Mouse (Mus musculus): ENCODE measurements around the gene Fam19a1. TPM values are rescaled to one million over a fixed set of nuclear protein-coding genes. Genes with fewer than 3 reads are reported as not detected.

The Fam19a1 gene
- polyA plus RNA-seq, 1 experiment, result not detected

DNA sequence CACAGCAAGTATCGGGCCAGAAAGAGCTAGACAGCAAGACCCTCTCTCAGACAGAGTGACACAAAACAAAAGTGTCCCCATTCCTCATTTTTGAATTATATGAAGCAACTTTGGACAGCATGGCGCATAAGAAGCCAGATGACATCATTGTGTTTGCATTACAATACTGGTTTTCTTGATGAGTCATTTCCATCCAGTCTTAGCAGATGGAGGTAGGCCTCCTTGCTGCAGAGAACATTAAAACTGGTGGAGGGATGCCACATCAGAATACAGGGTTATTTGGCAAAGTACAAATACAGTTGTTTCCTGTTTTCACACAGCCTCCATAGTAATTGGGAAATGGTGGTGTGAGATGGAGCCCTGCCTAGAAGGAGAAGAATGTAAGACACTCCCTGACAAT, 535.8 kb downstream of the Fam19a1 start:
- Histone ChIP-seq H3K4me1 (ENCODE audit: control insufficient read depth) (no peaks in the 10 kb centered on the region), H3K9me3 (ENCODE audit: control insufficient read depth, low read length) (peaks cover 7% of the 10 kb centered on the region), H3K36me3 (ENCODE audit: control insufficient read depth) (no peaks in the 10 kb centered on the region), H3K4me3 (replicated peaks) (no peak overlapping the region), H3K27me3 (ENCODE audit: control insufficient read depth) (no peaks in the 10 kb centered on the region)
- TF ChIP-seq GATA1 (IDR thresholded peaks at IDR 0.05; ENCODE audit: low read length) (no peak), TAL1 (IDR thresholded peaks at IDR 0.05; ENCODE audit: low read length) (no peak)

DNA sequence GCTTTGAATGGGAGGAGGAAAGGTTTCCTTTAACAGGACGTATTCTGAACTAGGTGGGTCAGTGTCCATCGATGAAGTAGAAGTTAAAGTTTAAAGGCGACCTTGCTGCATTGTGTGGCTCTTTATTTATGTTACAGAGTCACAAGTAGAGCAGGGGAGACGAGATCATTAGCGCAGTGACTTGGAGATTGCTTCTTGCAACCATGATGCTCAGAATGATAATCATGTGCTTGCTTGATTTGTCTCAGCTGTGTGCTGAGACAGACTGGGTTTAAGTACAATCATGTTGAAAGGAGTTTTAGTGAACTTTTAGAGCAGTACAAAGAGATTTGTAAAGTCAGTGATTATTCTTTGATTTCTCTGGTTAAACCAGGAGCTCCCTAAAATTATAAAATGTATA, 536.3 kb downstream of the Fam19a1 start:
- H3K4me3 ChIP-seq (replicated peaks), result no peak overlapping the region
- H3K4me1 ChIP-seq (ENCODE audit: control insufficient read depth), result no peaks in the 10 kb centered on the region
- H3K36me3 ChIP-seq (ENCODE audit: control insufficient read depth), result no peaks in the 10 kb centered on the region
- TF ChIP-seq TAL1 (IDR thresholded peaks at IDR 0.05; ENCODE audit: low read length), result no peak
- TF ChIP-seq GATA1 (IDR thresholded peaks at IDR 0.05; ENCODE audit: low read length), result no peak
- H3K9me3 ChIP-seq (ENCODE audit: control insufficient read depth, low read length), result peaks cover 7% of the 10 kb centered on the region
- no peaks in the 10 kb centered on the region for H3K27me3 ChIP-seq (ENCODE audit: control insufficient read depth)

DNA sequence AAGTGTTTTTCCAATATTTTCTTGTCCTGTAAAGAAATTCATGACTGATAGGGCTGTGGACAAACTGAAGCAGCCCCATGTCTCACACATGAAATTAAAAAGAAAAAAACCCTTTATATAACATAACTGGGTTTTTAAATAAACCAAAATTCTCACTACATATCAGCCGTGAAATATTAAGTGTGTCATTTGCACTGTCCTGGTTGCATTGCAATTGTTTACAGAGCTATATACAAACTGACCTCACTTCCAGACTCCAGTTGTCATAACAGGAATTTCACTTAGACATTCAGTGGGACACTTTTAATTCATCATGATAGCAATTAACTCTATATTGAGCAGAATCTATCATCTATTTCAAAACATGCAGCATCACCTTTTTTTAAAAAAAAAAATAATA, 553.4 kb downstream of the Fam19a1 start:
- Histone ChIP-seq H3K4me1 (ENCODE audit: control insufficient read depth) (no peaks in the 10 kb centered on the region), H3K36me3 (ENCODE audit: control insufficient read depth) (no peaks in the 10 kb centered on the region), H3K4me3 (replicated peaks) (no peak overlapping the region), H3K9me3 (ENCODE audit: control insufficient read depth, low read length) (no peaks in the 10 kb centered on the region; the same call in 1 of the 2 replicates), H3K27me3 (ENCODE audit: control insufficient read depth) (no peaks in the 10 kb centered on the region)
- TF ChIP-seq GATA1 (IDR thresholded peaks at IDR 0.05; ENCODE audit: low read length) (no peak), TAL1 (IDR thresholded peaks at IDR 0.05; ENCODE audit: low read length) (no peak)

DNA sequence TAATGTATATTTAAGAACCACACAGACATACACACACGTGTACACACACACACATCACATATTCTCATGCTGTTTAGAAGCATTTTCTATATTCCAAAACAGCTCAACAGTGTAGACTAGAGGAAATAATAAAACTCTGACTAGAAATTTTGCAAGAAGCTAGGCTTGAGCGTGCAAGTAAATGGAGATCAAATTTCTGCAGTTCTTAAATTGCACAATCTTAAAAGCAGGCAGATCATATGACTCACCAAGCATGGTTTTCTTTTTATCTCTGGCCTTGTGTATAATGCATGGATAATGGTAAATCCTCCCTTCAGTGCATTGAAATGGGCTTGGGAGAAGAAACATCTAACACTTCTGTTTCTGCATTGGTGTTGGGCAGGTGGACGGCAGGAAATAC, 564.9 kb downstream of the Fam19a1 start:
- H3K4me1 ChIP-seq (ENCODE audit: control insufficient read depth), result no peaks in the 10 kb centered on the region
- TF ChIP-seq TAL1 (IDR thresholded peaks at IDR 0.05; ENCODE audit: low read length), result no peak
- TF ChIP-seq GATA1 (IDR thresholded peaks at IDR 0.05; ENCODE audit: low read length), result no peak

More for the DNA sequence above, 564.9 kb downstream of the Fam19a1 start:
- H3K36me3 ChIP-seq (ENCODE audit: control insufficient read depth), result no peaks in the 10 kb centered on the region
- H3K27me3 ChIP-seq (ENCODE audit: control insufficient read depth), result no peaks in the 10 kb centered on the region
- H3K4me3 ChIP-seq (replicated peaks), result no peak overlapping the region
- H3K9me3 ChIP-seq (ENCODE audit: control insufficient read depth, low read length), result no peaks in the 10 kb centered on the region

Other genes starting within 250 kb of the Fam19a1 start
- not detected in 2 replicates for gene 1700123L14Rik, start 53.1 kb downstream of the Fam19a1 start, polyA plus RNA-seq (2012)